Mouse (Mus musculus) CH12.LX (cell line): ENCODE results near the gene Fastkd2. TPM values are rescaled to one million over a fixed set of nuclear protein-coding genes. Genes with fewer than 3 reads are reported as not detected.

ENCODE experiments used
- DNase-seq: peaks from one replicate; pipeline ENCODE4 v3.0.0-alpha.2; 2013; ENCODE audit errors: extremely low read depth
- H3K27ac ChIP-seq: 2 replicates; pipeline ENCODE4 v1.5.1; 2012; ENCODE audit warnings: low read depth, mild to moderate bottlenecking, control low read depth, moderate library complexity; ENCODE audit not compliant: insufficient read depth
- H3K27me3 ChIP-seq: replicated peaks from 2 replicates; pipeline ENCODE3; 2012; ENCODE audit warnings: inconsistent platforms
- H3K36me3 ChIP-seq, 2 experiments: replicated peaks in 1 of 2; 2 replicates each; pipeline versions ENCODE3 to v1.6.1; 2012; ENCODE audit warnings: inconsistent platforms in 1 of 2, low read length in 1 of 2, mild to moderate bottlenecking in 1 of 2, mixed read lengths in 1 of 2, moderate library complexity in 1 of 2; ENCODE audit not compliant: control insufficient read depth in 1 of 2, insufficient read depth in 1 of 2
- H3K4me1 ChIP-seq, 2 experiments: 2 replicates each; pipeline ENCODE4 v1.6.1; 2012; ENCODE audit warnings: inconsistent platforms in 1 of 2, moderate library complexity in 1 of 2; ENCODE audit not compliant: insufficient read depth in 2 of 2, control insufficient read depth in 1 of 2
- H3K4me2 ChIP-seq: 2 replicates; pipeline ENCODE4 v1.6.1; 2012; ENCODE audit warnings: low read depth, mild to moderate bottlenecking, control low read depth; ENCODE audit not compliant: poor library complexity, insufficient read depth, severe bottlenecking
- H3K4me3 ChIP-seq, 3 experiments: fragments of 150-350 bp in 1 of 3; sonication (generic) in 1 of 3; replicated peaks in 1 of 3; 2 replicates each; pipeline versions ENCODE3 to v1.5.1; 2011 to 2012; ENCODE audit warnings: low read depth in 2 of 3, low read length in 2 of 3, mild to moderate bottlenecking in 2 of 3, moderate library complexity in 2 of 3, control low read depth in 1 of 3, improper control_type of control experiment in 1 of 3, inconsistent platforms in 1 of 3, mixed read lengths in 1 of 3; ENCODE audit not compliant: poor library complexity in 1 of 3
- H3K79me2 ChIP-seq: replicated peaks from 2 replicates; pipeline ENCODE4 v1.6.1; 2012; ENCODE audit warnings: mild to moderate bottlenecking, moderate library complexity; ENCODE audit not compliant: control insufficient read depth, poor library complexity, insufficient read depth, severe bottlenecking; ENCODE audit errors: extremely low read depth
- H3K9ac ChIP-seq: 2 replicates; pipeline ENCODE4 v1.6.1; 2012; ENCODE audit warnings: low read depth, mild to moderate bottlenecking, control low read depth, moderate library complexity; ENCODE audit not compliant: insufficient read depth
- H3K9me3 ChIP-seq: replicated peaks from 2 replicates; pipeline ENCODE3; 2012; ENCODE audit warnings: low read length, inconsistent platforms, mixed read lengths
- BHLHE40 ChIP-seq: IDR thresholded peaks from 2 replicates; pipeline ENCODE4 v1.6.1; 2011; ENCODE audit warnings: mild to moderate bottlenecking, low read depth, low read length, improper control_type of control experiment
- CHD1 ChIP-seq: IDR thresholded peaks from 2 replicates; pipeline ENCODE4 v1.6.1; 2012; ENCODE audit warnings: low read depth, low read length, improper control_type of control experiment, inconsistent platforms
- CHD2 ChIP-seq: IDR thresholded peaks from 2 replicates; pipeline ENCODE4 v1.6.1; 2011; ENCODE audit warnings: low read length, improper control_type of control experiment
- CTCF ChIP-seq, 2 experiments: IDR thresholded peaks in 1 of 2; conservative IDR thresholded peaks in 1 of 2; 2 replicates each; pipeline ENCODE4 v1.5.1; 2011 to 2012; ENCODE audit warnings: low read depth in 2 of 2, low read length in 2 of 2, improper control_type of control experiment in 1 of 2, inconsistent platforms in 1 of 2, mild to moderate bottlenecking in 1 of 2, moderate library complexity in 1 of 2
- ELF1 ChIP-seq: IDR thresholded peaks from 2 replicates; pipeline ENCODE4 v1.6.1; 2014; ENCODE audit warnings: low read depth, mild to moderate bottlenecking, inconsistent platforms, low read length, improper control_type of control experiment
- EP300 ChIP-seq: IDR thresholded peaks from 2 replicates; pipeline ENCODE4 v1.6.1; 2011; ENCODE audit warnings: low read length, improper control_type of control experiment
- GABPA ChIP-seq: IDR thresholded peaks from 2 replicates; pipeline ENCODE4 v1.6.1; 2012; ENCODE audit warnings: low read depth, low read length, improper control_type of control experiment, inconsistent platforms; ENCODE audit not compliant: insufficient replicate concordance
- IRF4 ChIP-seq: IDR thresholded peaks from 2 replicates; pipeline ENCODE4 v1.6.1; 2014; ENCODE audit warnings: low read depth, mild to moderate bottlenecking, inconsistent platforms, low read length, improper control_type of control experiment
- JUND ChIP-seq: conservative IDR thresholded peaks from 2 replicates; pipeline ENCODE4 v1.6.1; 2011; ENCODE audit warnings: low read depth, low read length, improper control_type of control experiment
- KAT2A ChIP-seq: IDR thresholded peaks from 2 replicates; pipeline ENCODE4 v1.6.1; 2012; ENCODE audit warnings: low read length, improper control_type of control experiment, inconsistent platforms; ENCODE audit not compliant: insufficient replicate concordance
- MAFK ChIP-seq: IDR thresholded peaks from 2 replicates; pipeline ENCODE4 v1.6.1; 2011; ENCODE audit warnings: low read length, improper control_type of control experiment; ENCODE audit not compliant: insufficient replicate concordance
- MAX ChIP-seq: IDR thresholded peaks from 2 replicates; pipeline ENCODE4 v1.6.1; 2011; ENCODE audit warnings: low read length, improper control_type of control experiment
- MXI1 ChIP-seq: IDR thresholded peaks from 2 replicates; pipeline ENCODE4 v1.6.1; 2011; ENCODE audit warnings: mild to moderate bottlenecking, low read depth, low read length, improper control_type of control experiment
- MYC ChIP-seq: IDR thresholded peaks from 2 replicates; pipeline ENCODE4 v1.6.1; 2011; ENCODE audit warnings: low read depth, mild to moderate bottlenecking, improper control_type of control experiment, low read length
- SMC3 ChIP-seq: IDR thresholded peaks from 2 replicates; pipeline ENCODE4 v1.6.1; 2011; ENCODE audit warnings: low read depth, low read length, improper control_type of control experiment
- TCF12 ChIP-seq: IDR thresholded peaks from 2 replicates; pipeline ENCODE4 v1.6.1; 2014; ENCODE audit warnings: low read depth, mild to moderate bottlenecking, inconsistent platforms, low read length, improper control_type of control experiment
- ZKSCAN1 ChIP-seq: IDR thresholded peaks from 2 replicates; pipeline ENCODE4 v1.6.1; 2012; ENCODE audit warnings: low read depth, inconsistent platforms, low read length, improper control_type of control experiment, borderline replicate concordance
- ZNF384 ChIP-seq: IDR thresholded peaks from 2 replicates; pipeline ENCODE4 v1.6.1; 2012; ENCODE audit warnings: low read depth, low read length, improper control_type of control experiment, inconsistent platforms
- dilution Hi-C: fragments of 300-500 bp; cut with MboI; formaldehyde crosslinking; loops from 2 replicates; pipeline ENCODE4 v1.14.3; 2020; ENCODE audit warnings: low sequenced_read_pairs; ENCODE audit not compliant: extremely low pct_unique_long_range_greater_than_20kb, extremely low pct_ligation_motif_present
- in situ Hi-C: fragments of 300-500 bp; cut with MboI; formaldehyde crosslinking; loops from 3 replicates; pipeline ENCODE4 v1.14.3; 2019; ENCODE audit warnings: low sequenced_read_pairs, low pct_ligation_motif_present, low pct_unique_long_range_greater_than_20kb, mixed read lengths
- polyA plus RNA-seq: library from polyadenylated mRNA; unstranded; fragments of >175 nt; gene quantifications from 2 replicates; pipeline ENCODE4 v1.2.1, GENCODE M21; 2012; ENCODE audit warnings: low read depth; ENCODE audit not compliant: insufficient read length
- total RNA-seq, 2 experiments: library from RNA; depleted of rRNA; stranded (reverse); fragments of 300-350 nt in 1 of 2; fragments of >200 nt in 1 of 2; gene quantifications; 2 replicates each; pipeline ENCODE4 v1.2.3; 2012 to 2014

Fastkd2 gene
- total and polyA plus RNA-seq, 3 experiments = 54.9 to 88.3 (median 63.0) TPM

GRCm38 (mm10) chr1:63770309-63770708, 39.9 kb downstream of the Fastkd2 start:
- dilution Hi-C loops = no loop called here
- no peak overlapping the region for H3K4me2 ChIP-seq
- no peaks in the 10 kb centered on the region for H3K36me3 ChIP-seq
- no peaks in the 10 kb centered on the region for H3K9me3 ChIP-seq
- H3K27ac ChIP-seq = no peak overlapping the region
- no peak for DNase-seq
- no peaks in the 10 kb centered on the region for H3K27me3 ChIP-seq
- no peak for TF ChIP-seq BHLHE40
- TF ChIP-seq SMC3 = no peak
- TF ChIP-seq ZNF384 = no peak
- no peak for TF ChIP-seq JUND
- TF ChIP-seq TCF12 = no peak
- TF ChIP-seq KAT2A = no peak
- no peak for TF ChIP-seq ELF1
- TF ChIP-seq CTCF (conservative IDR thresholded peaks at IDR 0.05 in 1 of 2, IDR thresholded peaks at IDR 0.05 in 1 of 2; ENCODE audit: low read depth in 2 of 2, low read length in 2 of 2) = no peak
- TF ChIP-seq MXI1 = no peak
- no peaks in the 10 kb centered on the region for H3K79me2 ChIP-seq
- H3K4me1 ChIP-seq = no peaks in the 10 kb centered on the region
- H3K9ac ChIP-seq = no peak overlapping the region
- H3K4me3 ChIP-seq = no peak overlapping the region
- in situ Hi-C loops = no loop called here

GRCm38 (mm10) chr1:63776396-63776795, 46.0 kb downstream of the Fastkd2 start:
- Histone ChIP-seq H3K4me2 (no peak overlapping the region), H3K27ac (no peak overlapping the region), H3K4me3 (no peak overlapping the region), H3K36me3 (no peaks in the 10 kb centered on the region), H3K9ac (no peak overlapping the region), H3K79me2 (no peaks in the 10 kb centered on the region), H3K9me3 (no peaks in the 10 kb centered on the region), H3K27me3 (no peaks in the 10 kb centered on the region), H3K4me1 (peaks cover 0 to 3% of the 10 kb centered on the region in 2 experiments; a peak in 1 of 4 replicates)
- dilution Hi-C loops = no loop called here
- DNase-seq = no peak
- in situ Hi-C loops = no loop called here
- TF ChIP-seq MAX = no peak
- no peak for TF ChIP-seq BHLHE40
- TF ChIP-seq CHD2 = no peak
- no peak for TF ChIP-seq ZKSCAN1
- TF ChIP-seq IRF4 = no peak
- TF ChIP-seq CHD1 = no peak
- TF ChIP-seq MAFK = no peak
- no peak for TF ChIP-seq ELF1
- no peak for TF ChIP-seq MYC
- no peak for TF ChIP-seq GABPA
- TF ChIP-seq EP300 = no peak
